Mouse (Mus musculus): ENCODE results near the gene Rabgap1.
"Not testable (repeated sequence)": the region's sequence is repeated elsewhere in the genome, so short reads cannot be mapped to it uniquely, and the experiment has no call there.

Rabgap1 gene

DNA sequence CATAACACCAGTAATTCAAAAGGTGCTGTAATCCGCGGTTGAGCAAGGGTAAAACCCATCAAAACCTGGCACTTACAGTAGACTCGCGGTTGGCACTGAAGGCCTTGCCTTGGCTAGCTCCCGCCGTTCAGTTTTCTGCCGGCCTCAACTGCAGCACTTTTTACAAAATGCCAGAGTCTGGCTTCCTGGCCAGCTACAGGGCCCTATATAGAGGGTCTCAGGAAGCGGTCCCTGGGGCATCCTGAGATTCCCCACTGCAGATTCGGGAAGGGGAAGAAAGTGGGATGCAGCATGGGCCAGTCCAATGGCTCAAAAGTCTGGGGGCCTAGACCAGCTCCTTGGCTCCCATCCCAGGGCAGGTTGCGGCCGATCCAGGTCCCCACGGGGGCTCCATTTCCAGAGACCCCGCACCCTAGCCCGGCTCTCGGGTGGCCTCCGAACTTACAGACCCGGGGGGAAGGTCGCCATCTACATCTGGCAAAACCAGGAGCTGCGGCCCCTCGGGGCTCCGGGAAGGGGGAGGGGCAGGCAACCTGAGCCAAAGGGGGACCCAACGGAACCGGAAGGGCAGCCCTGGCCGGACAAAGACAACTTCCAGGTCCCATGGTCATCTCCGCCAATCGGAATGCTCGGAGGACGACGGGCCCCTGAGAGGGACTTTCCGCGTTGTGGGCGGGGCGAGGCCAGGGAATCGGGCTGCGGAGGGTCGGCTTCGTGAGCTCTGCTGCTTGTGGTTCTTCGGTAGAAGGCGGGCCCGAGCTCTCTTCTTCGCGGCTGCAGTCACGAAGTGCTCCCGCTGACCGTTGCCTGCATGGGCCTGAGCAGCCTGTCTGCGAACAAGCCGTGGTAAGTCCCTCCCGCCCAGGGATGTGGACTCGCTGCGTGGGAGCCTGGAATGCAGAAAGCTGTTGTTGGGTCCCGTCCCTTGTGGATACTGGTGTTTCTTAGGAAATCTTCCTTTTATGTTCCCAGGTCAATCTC lies at the start of gene Rabgap1, which contains the start of the genes Zbtb26 and Zbtb6:
TSS of gene Rabgap1 (plus strand) at position 669 of the 981 bp plus-strand sequence.
TSS of gene Zbtb26 (minus strand) at position 525 of the 981 bp plus-strand sequence.
TSS of gene Zbtb6 (minus strand) at position 561 of the 981 bp plus-strand sequence.
- DNase-seq (ENCODE audit: low read depth), result peak; percentile 98

DNA sequence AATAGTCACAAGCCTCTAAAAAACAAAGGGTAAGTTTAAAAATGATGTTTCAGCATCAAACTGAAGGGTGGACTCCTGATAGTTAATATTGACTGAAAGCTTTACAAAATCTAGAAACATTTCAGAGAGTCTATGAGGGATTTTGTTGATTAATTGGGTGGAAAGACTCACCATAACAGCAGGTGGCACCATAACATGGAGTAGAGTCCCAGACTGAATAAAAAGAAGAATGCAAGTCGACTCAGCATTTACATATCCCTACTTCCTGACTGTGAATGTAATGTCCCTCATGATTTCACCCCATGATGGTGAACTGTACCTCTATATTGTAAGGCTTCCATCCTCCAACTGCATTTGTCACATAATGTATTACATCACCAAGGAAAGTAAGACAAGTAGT lies 47.5 kb upstream of the Rabgap1 start:
- peak; percentile 44 for DNase-seq (ENCODE audit: low read depth)

DNA sequence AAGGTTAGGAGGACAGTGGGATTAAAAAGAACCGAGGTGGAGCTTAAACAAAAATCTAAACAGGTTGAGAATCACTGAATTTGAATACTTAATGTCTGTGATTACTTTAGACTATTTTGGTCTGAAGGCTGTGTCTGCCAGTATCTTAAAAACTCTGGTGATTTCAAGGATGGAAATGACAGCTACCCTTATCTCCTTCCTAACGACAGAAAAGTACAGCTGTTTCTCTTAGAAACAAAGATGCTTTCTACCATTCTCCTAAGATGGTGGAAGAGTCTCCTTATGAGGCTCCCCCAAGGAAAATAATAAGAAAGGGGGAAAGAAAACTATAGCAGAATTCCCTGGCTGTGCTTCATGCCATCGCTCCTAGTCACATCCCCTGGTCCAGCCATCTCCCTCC lies 21.2 kb upstream of the Rabgap1 start:
- DNase-seq (ENCODE audit: low read depth), result no peak

DNA sequence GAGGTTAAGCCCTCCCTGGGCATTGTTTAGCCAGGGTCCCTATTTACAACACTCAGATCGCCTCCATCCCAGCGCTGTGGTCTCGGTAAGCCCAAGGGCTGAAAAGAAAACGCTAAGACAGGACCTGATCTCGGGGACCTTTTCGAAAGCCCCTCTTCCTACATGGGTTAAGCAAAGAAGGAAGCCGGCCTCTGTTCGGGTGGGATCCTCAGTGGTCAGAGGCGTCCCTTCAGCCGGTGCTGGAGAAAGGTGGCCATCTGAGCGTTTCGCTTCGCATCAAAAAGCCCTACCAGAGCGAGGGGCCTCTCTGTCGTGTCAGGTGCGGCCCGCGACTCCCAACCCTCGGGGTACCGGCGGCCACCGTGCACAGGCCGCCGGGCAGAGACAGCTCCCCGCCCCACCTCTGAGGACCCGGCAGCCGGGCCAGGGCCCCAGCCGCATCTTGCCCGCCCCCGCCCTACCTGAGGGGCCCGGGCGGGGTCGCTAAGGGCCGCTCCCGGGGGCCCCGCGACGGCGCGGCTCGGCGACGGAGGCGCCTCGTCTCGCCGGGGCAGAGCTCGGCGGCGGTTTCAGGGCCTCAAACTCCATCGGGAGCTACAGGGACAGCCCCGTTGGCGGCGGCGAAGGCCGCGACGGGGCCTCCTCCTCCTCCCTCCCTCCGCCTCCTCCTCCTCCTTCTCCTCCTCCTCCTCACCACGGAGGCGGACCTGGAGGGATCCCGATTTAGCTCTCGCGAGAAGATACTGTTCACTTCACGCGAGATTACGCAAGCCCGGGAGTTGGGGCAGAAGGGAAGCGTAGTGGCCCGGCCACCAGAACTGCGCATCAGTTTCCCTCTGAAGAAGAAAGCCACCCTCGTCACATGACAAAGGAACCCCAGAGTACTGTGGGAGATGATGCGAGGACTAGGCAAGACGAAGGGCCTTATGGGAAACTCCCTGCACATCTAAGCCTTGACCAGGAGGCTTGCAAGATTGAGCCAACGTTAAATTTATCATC lies 20.5 kb upstream of the Rabgap1 start, which contains the start of gene Rc3h2:
TSS of gene Rc3h2 (minus strand) at position 598 of the 999 bp plus-strand sequence.
- peak; percentile 98 for DNase-seq (ENCODE audit: low read depth)

DNA sequence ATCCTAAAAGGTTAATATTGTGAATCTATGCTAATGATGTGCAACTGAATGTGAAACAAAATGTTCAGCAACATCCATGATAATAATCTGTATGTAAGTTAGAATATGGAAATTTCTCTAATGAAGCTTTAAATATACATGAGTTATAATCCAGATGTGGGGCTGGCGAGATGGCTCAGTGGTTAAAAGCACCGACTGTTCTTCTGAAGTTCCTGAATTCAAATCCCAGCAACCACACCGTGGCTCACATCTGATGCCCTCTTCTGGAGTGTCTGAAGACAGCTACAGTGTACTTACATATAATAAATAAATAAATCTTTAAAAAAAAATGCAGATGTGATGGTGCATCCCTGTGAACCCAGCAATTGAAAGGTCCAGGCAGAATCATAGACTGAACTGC lies 19.4 kb upstream of the Rabgap1 start:
- DNase-seq (ENCODE audit: low read depth), result peak; percentile 35

DNA sequence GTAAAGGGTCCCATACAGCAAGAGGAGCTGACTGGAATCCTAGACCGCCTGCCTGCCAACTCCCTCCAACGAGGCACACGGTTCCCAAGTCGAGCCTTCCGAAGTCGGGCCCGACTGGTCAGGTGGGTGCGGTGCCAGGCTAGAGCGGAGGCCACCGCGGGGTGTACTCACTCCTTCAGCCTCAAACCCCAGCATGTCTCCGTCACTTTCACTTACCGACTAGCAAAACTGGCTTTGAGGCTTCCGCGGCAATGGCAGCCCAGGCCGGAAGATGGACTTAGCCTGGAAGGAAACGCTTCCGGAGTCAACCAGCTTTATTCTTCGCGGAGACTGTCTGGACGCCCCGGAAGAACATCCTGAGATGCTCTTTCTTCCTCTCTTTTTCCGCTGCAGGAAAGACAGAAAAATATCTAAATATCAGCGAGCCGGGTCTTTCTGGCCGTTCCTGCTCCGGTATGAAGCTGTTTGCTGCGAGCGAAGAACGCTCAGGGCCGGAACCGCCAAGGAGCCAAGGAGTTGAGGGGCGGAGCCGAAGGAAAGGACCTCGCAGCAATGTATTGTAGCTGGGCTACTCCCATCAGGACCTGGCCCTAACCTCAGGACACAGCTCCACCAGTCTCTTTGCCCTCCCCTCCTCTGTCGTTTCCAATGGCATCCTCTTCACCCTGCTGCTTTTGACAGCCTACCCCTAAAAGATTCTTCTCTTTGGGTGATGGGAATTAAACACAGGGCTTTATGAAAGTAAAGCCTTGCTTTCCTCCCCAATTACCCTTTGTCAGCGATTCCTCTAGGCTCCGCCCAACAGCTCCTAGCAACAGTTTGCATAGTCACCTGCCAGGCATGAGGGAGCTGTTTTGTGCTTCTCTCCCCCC lies 12.2 kb upstream of the Rabgap1 start:
- peak; percentile 93 for DNase-seq (ENCODE audit: low read depth)

DNA sequence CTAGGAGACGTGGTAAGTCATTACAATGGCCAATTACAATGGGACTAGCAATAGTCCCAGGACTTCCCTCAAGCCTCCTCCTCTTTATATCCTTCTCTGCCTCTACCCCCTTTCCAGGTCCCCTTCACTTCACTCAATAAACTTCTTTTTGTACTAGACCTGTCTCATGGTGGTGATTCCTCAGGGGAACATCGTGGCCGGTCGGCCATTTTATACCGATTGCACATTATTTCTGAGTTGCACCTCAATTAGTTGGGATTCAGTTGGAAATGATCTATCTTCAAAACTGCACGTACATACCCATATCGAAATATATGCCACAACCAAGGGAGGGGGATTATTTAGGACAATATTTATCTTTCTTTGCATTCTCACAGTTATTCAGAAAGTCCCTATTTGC lies 11.5 kb upstream of the Rabgap1 start:
- DNase-seq (ENCODE audit: low read depth), result peak; percentile 54

DNA sequence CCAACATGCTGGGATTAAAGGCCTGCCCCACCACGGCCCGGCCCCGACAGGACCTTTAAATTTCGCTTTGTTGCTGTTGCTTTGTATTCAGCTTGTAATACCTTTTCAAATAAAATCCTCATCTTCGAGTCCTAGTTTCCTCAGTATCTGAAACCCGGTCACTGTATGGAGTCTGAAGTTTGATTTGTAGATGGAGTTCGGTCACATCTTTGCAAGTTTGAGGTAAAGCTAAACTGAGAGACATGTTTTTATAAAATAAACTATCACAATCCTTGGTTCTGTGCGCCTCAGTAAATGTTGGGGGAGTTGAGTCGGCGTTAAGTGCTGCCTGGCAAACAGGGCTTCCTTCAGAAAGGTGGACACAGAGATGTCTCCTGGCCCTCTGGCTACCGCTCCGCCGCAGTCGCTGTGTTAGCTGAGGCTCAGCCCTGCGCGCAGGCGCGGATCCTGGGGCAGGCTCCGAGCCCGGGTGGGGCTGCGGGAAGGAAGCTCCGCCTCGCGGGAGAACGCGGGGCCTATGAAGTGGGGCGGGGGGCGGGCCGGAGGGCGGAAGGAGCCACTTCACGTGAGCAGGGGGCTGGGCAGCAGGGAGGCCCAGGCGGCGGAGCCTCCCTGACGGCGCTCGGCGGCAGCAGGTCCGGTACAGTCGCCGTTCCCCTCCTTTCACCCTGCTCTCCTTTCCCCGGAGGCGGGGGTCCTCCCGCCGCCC lies 8.7 kb downstream of the Rabgap1 start:
- DNase-seq (ENCODE audit: low read depth), result peak; percentile 98

DNA sequence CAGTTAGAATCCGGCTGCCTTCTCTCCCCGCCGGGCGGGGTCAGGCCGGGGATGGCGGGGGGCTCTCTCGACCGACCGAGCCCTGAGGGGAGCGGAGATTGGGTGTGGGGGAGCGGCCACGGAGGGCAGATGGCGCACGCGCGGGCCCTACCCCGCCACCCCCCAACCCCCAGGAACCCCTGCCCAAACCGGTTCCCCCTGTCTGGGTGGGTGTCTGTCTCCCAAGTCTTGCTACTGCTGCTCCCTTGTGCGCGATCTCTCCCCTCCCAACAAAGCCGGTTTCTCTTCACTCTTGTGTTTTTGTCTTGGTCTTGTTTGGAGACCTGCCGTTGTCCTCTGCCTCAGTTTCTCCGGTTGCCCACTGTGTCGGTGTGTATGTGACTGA lies 9.3 kb downstream of the Rabgap1 start:
- DNase-seq (ENCODE audit: low read depth), result no peak

DNA sequence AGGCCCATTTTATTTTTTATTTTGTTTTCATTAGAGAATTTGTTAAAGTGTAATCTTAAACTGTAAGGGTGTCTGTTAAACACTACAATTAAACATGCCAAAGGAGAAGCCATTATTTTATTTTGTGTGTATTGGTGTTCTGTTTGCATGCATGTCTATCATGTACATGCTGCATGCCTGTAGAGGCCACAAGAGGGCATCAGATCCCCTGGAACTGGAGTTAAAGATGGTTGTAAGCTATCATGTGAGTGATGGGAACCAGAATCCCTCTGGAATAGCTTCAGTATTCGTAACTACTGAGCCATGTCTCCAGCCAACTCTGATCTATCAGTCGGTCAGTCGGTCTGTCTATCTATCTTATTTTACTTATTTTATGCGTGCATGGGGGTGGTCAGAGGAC lies 17.6 kb downstream of the Rabgap1 start:
- DNase-seq (ENCODE audit: low read depth), result no peak

DNA sequence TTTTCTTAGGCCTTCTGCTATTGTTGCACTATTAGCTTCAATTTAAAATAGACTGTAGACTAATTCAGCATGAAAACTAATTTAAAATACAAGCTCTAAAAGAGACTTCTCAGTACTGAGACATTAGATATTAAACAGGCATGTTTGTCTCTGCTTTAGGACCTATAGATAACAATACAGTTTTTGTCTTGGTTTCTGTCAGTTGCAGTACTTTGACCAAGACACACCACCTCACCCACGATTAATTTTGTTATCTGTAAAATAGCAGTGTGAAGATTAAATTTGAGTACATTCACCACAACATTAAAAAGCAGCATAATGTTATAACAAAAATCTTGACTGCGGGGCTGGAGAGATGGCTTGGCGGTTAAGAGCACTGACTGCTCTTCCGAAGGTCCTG lies 23.2 kb downstream of the Rabgap1 start:
- DNase-seq (ENCODE audit: low read depth), result no peak

DNA sequence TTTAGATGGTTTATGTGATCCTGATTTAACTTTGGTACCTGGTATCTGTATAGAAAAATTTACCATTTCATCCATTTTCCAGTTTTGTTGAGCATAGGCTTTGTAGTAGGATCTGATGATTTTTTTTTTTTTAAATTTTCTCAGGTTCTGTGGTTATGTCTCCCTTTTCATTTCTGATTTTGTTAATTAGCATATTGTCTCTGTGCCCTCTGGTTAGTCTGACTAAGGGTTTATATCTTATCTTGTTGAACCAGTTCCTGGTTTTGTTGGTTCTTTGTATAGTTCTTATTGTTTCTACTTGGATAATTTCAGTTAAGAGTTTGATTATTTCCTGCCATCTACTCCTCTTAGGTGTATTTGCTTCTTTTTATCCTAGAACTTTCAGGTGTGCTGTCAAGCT lies 36.5 kb downstream of the Rabgap1 start:
- DNase-seq (ENCODE audit: low read depth), result no peak

DNA sequence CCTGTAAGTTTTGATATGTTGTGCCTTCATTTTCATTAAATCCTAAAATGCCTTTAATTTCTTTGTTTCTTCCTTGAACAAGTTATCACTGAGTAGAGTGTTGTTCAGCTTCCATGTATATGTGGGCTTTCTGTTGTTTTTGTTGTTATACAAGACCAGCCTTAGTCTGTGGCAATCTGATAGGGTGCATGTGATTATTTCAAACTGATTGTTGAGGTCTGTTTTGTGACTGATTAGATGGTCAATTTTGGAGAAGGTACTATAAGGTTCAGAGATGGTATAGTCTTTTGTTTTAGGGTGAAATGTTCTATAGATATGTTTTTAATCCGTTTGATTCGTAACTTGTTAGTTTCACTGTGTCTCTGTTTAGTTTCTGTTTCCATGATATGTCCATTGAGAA lies 37.0 kb downstream of the Rabgap1 start:
- DNase-seq (ENCODE audit: low read depth), result no peak

DNA sequence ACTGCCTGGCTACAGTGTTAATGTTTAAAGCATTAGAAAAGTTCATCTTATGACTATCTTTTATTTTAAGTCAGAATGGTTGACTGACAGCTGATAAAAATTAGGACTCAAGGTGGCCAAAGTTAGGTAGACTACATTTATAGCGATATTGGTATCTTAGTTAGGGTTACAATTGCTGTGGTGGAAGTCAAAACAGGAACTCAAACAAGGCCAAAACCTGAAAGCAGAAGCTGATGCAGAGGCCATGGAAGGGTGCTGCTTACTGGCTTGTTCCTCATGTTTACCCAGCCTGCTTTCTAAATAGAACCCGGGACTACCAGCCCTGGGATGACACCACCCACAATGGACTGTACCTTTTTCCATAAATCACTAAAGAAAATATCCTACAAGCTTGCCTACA lies 41.1 kb downstream of the Rabgap1 start:
- no peak for DNase-seq (ENCODE audit: low read depth)

DNA sequence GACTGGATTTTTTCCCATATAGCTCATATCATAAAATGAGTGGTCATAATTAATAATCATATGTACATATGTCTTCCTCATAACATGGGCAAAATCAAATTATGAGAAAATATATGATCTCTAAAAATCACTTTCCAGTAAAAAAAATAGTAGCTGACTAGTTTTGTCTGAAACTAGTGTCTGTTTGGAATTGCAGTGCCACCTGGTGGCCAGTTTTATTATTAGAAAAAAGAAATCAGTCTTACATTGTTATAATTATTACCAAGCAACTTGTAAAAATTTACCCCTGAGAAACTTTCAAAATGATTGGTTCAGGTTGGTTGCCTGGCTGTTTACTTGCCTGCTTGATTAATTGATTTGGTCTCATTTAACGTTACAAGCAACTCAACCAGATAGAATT lies 42.3 kb downstream of the Rabgap1 start:
- DNase-seq (ENCODE audit: low read depth), result peak; percentile 86

DNA sequence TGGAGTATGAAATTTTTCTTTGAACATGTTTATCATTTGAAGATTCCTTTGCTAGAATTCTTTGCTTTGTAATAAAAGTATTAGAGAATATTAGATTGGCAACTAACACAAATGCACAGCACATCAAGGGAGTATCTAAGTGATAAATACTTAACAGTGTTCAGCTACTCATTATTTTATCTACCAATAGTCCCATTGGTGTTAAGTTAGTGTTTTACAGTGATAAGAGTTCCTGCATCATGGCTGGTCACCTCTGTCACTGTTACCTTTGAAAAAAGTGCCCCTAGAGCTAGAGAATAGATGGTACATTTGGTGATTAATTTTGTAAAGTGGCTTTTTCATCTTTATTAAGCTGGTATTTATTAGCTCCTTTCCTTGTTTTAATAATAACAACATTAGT lies 43.3 kb downstream of the Rabgap1 start:
- no peak for DNase-seq (ENCODE audit: low read depth)

DNA sequence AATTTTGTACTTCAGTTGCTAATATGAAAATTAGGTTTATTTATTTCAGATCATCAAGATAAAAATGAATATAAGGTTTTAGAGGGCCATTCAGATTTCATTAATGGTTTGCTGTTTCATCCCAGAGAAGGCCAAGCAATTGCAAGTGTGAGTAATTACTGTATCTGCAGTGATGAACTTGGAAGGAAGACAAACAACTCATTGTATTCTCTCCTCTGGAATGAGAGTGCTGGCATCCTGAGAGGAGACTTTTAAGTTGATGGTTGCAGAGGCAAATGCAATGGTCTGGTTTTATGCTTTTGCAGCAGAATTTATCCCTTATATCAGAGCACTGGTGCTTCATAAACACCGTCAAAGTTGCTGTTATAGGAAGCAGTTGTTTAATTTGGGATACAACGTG lies 45.9 kb downstream of the Rabgap1 start:
- DNase-seq (ENCODE audit: low read depth), result no peak

DNA sequence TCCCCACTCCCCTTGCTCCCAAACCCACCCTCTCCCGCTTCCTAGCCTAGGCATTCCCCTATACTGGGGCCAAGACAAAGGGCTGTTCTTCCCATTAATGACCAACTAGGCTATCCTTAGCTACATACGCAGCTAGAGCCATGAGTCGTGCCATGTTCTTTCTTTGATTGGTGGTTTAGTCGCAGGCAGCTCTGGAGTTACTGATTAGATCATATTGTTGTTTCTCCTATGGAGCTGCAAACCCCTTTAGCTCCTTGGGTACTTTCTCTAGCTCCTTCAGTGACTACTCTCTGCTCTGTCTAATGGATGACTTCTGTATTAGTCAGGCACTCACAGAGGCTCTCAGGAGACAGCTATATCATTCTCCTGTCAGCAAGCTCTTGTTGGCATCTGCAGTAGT lies 54.2 kb downstream of the Rabgap1 start:
- DNase-seq (ENCODE audit: low read depth), result peak; percentile 73

DNA sequence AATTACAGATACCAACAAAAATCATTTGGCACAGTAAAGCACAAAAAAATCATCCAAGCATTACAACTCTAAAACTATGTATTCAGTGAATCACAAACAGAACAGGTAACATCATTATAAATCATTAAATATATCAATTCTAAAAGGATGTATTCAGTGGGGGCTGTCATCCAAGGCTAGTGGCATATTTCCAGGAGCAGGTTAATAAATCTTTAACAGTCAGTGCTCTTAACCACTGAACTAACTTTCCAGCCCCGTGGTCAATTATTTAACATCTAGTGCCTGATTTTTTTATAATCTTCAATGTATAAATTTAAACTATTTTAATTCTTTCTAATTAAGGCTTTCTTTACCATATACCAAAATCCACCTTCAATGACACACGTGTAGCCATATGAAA lies 62.8 kb downstream of the Rabgap1 start:
- DNase-seq (ENCODE audit: low read depth), result not testable (repeated sequence)

DNA sequence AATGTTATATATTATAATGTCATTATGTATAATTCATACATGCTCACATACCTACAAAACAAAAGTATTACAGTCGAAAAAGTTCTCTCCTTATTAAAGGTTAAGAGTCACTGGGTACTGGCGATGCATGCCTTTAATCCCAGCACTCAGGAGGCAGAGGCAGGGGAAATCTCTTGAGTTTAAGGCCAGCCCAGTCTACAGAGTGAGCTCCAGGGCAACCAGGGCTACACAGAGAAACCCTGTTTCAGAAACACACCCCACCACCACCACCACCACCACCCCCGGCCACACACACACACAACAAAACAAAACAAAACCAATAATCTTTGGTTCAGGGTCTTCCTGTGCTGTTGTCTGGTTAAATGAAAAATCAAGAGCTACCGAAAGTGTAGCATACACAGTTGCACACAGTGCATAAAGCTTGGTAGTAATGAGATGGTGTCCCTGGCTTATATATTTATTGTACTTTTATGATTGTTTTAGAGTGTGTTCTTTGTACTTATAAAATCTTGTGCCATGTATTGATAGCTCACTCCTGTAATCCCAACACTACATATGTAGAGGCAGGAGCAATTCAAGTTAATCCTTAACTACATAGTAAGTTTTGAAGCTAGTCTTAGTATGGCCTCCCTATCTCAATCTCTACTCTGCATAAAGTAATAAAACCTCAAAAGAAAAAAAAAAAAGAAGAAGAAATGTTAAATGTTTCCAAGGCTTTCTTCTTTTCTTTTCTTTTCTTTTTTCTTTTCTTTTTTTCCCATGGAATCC lies 68.2 kb downstream of the Rabgap1 start:
- DNase-seq (ENCODE audit: low read depth), result no peak

All from NIH3T3 (cell line).